Comparison of ENCODE assay signal across 8 mouse cellular contexts in the genomic region with DNA sequence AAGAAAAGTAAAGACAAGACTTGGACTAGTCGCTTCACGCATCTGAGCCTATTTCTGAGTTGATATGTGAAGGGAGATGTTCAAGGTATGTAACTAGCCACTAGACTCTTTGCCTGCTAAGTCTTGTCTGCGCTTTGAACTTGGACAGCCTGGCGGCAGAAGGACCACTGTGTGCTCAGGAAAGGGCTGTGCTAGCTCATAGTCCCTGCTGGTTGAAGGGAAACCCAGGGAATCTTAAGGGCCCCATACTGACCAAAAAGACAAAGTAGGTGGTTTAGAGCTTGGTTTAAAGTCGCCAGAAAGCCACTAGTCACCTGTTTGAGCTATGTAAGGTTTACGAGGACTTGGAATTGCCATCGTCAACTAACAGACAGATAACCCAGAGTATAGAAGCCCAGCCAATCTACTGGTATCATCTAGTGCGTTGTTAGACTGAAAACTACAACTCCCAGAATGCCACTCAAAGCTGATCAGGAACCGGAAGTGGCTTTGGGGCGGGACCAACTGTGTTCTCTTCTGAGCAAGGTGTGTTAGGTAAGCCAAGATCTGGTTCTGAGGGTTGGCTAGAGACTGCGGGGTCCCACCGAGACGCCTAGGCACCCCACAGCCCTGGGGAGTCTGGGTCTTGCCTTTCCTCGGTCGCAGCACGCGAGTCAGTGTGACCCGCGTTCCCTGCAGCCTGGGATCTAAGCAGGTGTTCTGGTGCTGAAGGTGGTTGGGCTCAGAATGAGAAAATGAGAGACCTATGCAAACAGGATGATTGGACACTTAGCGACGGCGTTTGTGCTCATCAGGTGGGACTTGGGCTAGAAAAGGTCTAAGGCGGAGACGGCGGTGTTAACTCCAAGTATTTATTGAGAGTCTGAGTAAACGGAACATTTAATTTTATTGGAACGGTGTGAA. TPM values are rescaled to one million over a fixed set of nuclear protein-coding genes. Genes with fewer than 3 reads are reported as not detected.
DNase-seq lines count a peak whose midpoint lies in the region; ATAC-seq lines count a peak whose summit lies in the region.

A gene (plus strand): TSS at position 466 of the 903 bp plus-strand sequence.

- DNase-seq in brain, adult 2 months (ENCODE audit: low read depth, low spot score) = peak; percentile 95
- peak; percentile 83 for DNase-seq in kidney, postnatal 14 days
- DNase-seq in natural killer cell, adult 2 months (ENCODE audit: low spot score in 2 of 2) = peak; percentile 59 to 73
- peak; percentile 81 for DNase-seq in telencephalon, adult 2 months (ENCODE audit: low read depth, low spot score)

- 19% methylated on average over 27 of the region's 27 CpGs for WGBS in heart, embryonic 13.5 days
- WGBS in liver, embryonic 12.5 days (ENCODE audit: insufficient replicate concordance) = 16% methylated on average over 27 of the region's 27 CpGs

- peak within 1 kb of the TSS; percentile 94 for H3K4me3 ChIP-seq in heart, embryonic 13.5 days
- H3K4me3 ChIP-seq in liver, embryonic 12.5 days = peak within 1 kb of the TSS; percentile 72

- no peaks in the 10 kb centered on the region for H3K9me3 ChIP-seq in heart, embryonic 13.5 days
- H3K9me3 ChIP-seq in liver, embryonic 12.5 days (replicated peaks) = no peaks in the 10 kb centered on the region

- H3K36me3 ChIP-seq in heart, embryonic 13.5 days = peaks cover 22% of the 10 kb centered on the region
- peaks cover 16% of the 10 kb centered on the region for H3K36me3 ChIP-seq in liver, embryonic 12.5 days

- no peaks in the 10 kb centered on the region for H3K27me3 ChIP-seq in heart, embryonic 13.5 days (replicated peaks)
- no peaks in the 10 kb centered on the region for H3K27me3 ChIP-seq in liver, embryonic 12.5 days (replicated peaks)

- H3K4me2 ChIP-seq in heart, embryonic 13.5 days = peak within 1 kb of the TSS; percentile 90
- H3K4me2 ChIP-seq in liver, embryonic 12.5 days = peak within 1 kb of the TSS; percentile 77

- peak; percentile 100 for ATAC-seq in CD4-positive, CD25-positive, alpha-beta regulatory T cell, adult 4 months
- peak; percentile 99 for ATAC-seq in erythroblast, adult 5-6 weeks (replicated peaks; ENCODE audit: low FRiP score, poor library complexity, severe bottlenecking)
- ATAC-seq in heart, embryonic 13.5 days (ENCODE audit: extremely low read depth, insufficient number of reproducible peaks, low FRiP score, low TSS enrichment) = peak; percentile 31; the same call in 1 of the 2 replicates
- ATAC-seq in liver, embryonic 12.5 days = peak; percentile 87

- H3K9ac ChIP-seq in heart, embryonic 13.5 days = peak within 1 kb of the TSS; percentile 90
- H3K9ac ChIP-seq in liver, embryonic 12.5 days = peak within 1 kb of the TSS; percentile 69

- peaks cover 11% of the 10 kb centered on the region for H3K4me1 ChIP-seq in heart, embryonic 13.5 days
- peaks cover 12% of the 10 kb centered on the region for H3K4me1 ChIP-seq in liver, embryonic 12.5 days

- H3K27ac ChIP-seq in heart, embryonic 13.5 days (replicated peaks) = no peak within 1 kb of the TSS
- H3K27ac ChIP-seq in liver, embryonic 12.5 days = no peak within 1 kb of the TSS

RNA-seq across cellular contexts. Expression of the gene that starts here (rescaled TPM):
- polyA plus RNA-seq in CD4-positive, CD25-positive, alpha-beta regulatory T cell, adult 4 months (2017; shearing (Covaris generic)) = 10 to 100 TPM; 21.2 to 22.1 TPM
- total RNA-seq in erythroblast, adult 5-6 weeks (2015; ENCODE audit: low replicate concordance) = 9.0 and 10.7 TPM in 2 replicates
- 3.6 and 5.7 TPM in 2 replicates for total RNA-seq in erythroblast, adult 5-6 weeks (2017; ENCODE audit: low replicate concordance)
- 11.1 and 11.4 TPM in 2 replicates for polyA plus RNA-seq in heart, embryonic 13.5 days (2015; fragmentation: Nextera tagmentation; extraction: Ambion mirVana)
- polyA plus RNA-seq in liver, embryonic 12.5 days (2016; fragmentation: Nextera tagmentation; extraction: Ambion mirVana) = 8.7 and 8.8 TPM in 2 replicates

Comparison
In these comparisons a context has a peak if more than half of its experiments do, and no peak if none do; other contexts are left out.
1. ATAC-seq: peak in every context shown above with its lines; median percentile 100 in CD4-positive, CD25-positive, alpha-beta regulatory T cell, adult 4 months; 99 in erythroblast, adult 5-6 weeks; 87 in liver, embryonic 12.5 days; 31 in heart, embryonic 13.5 days.